Mouse (Mus musculus) heart, postnatal 0 days (tissue): ENCODE results near the gene Ino80. TPM values are rescaled to one million over a fixed set of nuclear protein-coding genes. Genes with fewer than 3 reads are reported as not detected.

Experiments used
- ATAC-seq: fragments of 200-750 bp; cut with Nextera tagmentation; 2 replicates; pipeline ENCODE4 v1.8.0; 2017; ENCODE audit warnings: low read depth, moderate number of reproducible peaks, moderate library complexity; ENCODE audit not compliant: insufficient read depth
- DNase-seq: peaks from one replicate; pipeline ENCODE4 v3.0.0-alpha.2; 2016; ENCODE audit warnings: low spot score
- H3K27ac ChIP-seq: fragments of 300-500 bp; sonication (generic); 2 replicates; pipeline ENCODE4 v1.5.1; 2014; ENCODE audit warnings: low read depth, mild to moderate bottlenecking
- H3K27me3 ChIP-seq: fragments of 300-500 bp; sonication (generic); 2 replicates; pipeline ENCODE4 v1.6.1; 2014; ENCODE audit warnings: low read length, mixed read lengths; ENCODE audit not compliant: control insufficient read depth, insufficient read depth
- H3K36me3 ChIP-seq: fragments of 300-500 bp; sonication (generic); replicated peaks from 2 replicates; pipeline ENCODE4 v1.6.1; 2014; ENCODE audit warnings: low read length, mixed read lengths; ENCODE audit not compliant: control insufficient read depth, insufficient read depth
- H3K4me1 ChIP-seq: fragments of 300-500 bp; sonication (generic); 2 replicates; pipeline ENCODE4 v1.6.1; 2014; ENCODE audit warnings: antibody characterized with exemption; ENCODE audit not compliant: control insufficient read depth, insufficient read depth
- H3K4me2 ChIP-seq: fragments of 300-500 bp; sonication (generic); 2 replicates; pipeline ENCODE4 v1.6.1; 2014; ENCODE audit warnings: low read depth, mild to moderate bottlenecking, low read length, moderate library complexity
- H3K4me3 ChIP-seq: fragments of 300-500 bp; sonication (generic); 2 replicates; pipeline ENCODE4 v1.5.1; 2014; ENCODE audit warnings: low read depth, low read length
- H3K9ac ChIP-seq: fragments of 300-500 bp; sonication (generic); replicated peaks from 2 replicates; pipeline ENCODE4 v1.6.1; 2014; ENCODE audit warnings: low read depth, low read length, mixed read lengths
- H3K9me3 ChIP-seq: fragments of 300-500 bp; sonication (generic); replicated peaks from 2 replicates; pipeline ENCODE4 v1.6.1; 2016; ENCODE audit warnings: low read length; ENCODE audit not compliant: control insufficient read depth
- CTCF ChIP-seq: IDR thresholded peaks from 2 replicates; pipeline ENCODE4 v1.5.1; 2016; ENCODE audit warnings: antibody characterized with exemption, control low read depth, low read depth
- EP300 ChIP-seq: IDR thresholded peaks from 2 replicates; pipeline ENCODE4 v1.6.1; 2016; ENCODE audit warnings: antibody characterized with exemption, low read depth
- WGBS: fragments of 180-500 bp; shearing (Covaris S2); extraction: QIAGEN DNeasy Blood & Tissue Kit; methylation state at CpG from one replicate; pipeline ENCODE4 v1.1.7; 2014; 5-methylcytosine and 5-hydroxymethylcytosine counted together
- polyA plus RNA-seq: library from polyadenylated mRNA; unstranded; fragments of >200 nt; fragmentation: Nextera tagmentation; extraction: Ambion mirVana; gene quantifications from 2 replicates; pipeline ENCODE4 v1.2.1, GENCODE M21; 2015
- total RNA-seq: library from RNA; depleted of rRNA; stranded (reverse); fragments of >200 nt; gene quantifications from 2 replicates; pipeline ENCODE4 v1.2.3, GENCODE M21; 2014; ENCODE audit warnings: low replicate concordance

The Ino80 gene
- total and polyA plus RNA-seq, 2 experiments from 2014 or later: 1.7 to 7.2 TPM

DNA sequence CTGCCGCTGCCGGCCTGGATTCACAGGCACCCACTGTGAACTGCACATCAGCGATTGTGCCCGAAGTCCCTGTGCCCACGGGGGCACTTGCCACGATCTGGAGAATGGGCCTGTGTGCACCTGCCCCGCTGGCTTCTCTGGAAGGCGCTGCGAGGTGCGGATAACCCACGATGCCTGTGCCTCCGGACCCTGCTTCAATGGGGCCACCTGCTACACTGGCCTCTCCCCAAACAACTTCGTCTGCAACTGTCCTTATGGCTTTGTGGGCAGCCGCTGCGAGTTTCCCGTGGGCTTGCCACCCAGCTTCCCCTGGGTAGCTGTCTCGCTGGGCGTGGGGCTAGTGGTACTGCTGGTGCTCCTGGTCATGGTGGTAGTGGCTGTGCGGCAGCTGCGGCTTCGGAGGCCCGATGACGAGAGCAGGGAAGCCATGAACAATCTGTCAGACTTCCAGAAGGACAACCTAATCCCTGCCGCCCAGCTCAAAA lies 145.3 kb downstream of the Ino80 start:
- Histone ChIP-seq H3K36me3 (peaks cover 9% of the 10 kb centered on the region), H3K27me3 (peaks cover 35% of the 10 kb centered on the region), H3K4me2 (peak overlapping the region; percentile 8), H3K4me3 (0 out of 2 replicates have a peak overlapping the region, but pooled peaks have one; percentile 5), H3K4me1 (peaks cover 4% of the 10 kb centered on the region; the same call in 1 of the 2 replicates), H3K9me3 (no peaks in the 10 kb centered on the region), H3K9ac (no peak overlapping the region), H3K27ac (no peak overlapping the region)
- DNase-seq (no peak), ATAC-seq (no peak)
- no peak for TF ChIP-seq EP300
- no peak for TF ChIP-seq CTCF
- WGBS: 55% methylated on average over 24 of the region's 24 CpGs

DNA sequence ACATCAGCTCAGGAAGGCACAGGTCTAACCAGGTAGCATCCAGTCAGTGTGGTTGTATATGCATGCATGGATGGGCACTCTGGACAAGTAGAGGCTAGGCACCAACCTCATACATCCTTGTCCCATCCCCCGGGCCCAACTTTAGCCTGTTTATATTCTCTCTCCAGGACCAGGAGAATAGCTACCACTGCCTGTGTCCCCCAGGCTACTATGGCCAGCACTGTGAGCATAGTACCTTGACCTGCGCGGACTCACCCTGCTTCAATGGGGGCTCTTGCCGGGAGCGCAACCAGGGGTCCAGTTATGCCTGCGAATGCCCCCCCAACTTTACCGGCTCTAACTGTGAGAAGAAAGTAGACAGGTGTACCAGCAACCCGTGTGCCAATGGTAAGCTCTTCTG lies 146.7 kb downstream of the Ino80 start:
- peaks cover 48% of the 10 kb centered on the region for H3K27me3 ChIP-seq
- DNase-seq (no peak), ATAC-seq (no peak)
- no peak overlapping the region for H3K4me3 ChIP-seq
- no peak overlapping the region for H3K9ac ChIP-seq
- no peak overlapping the region for H3K27ac ChIP-seq
- H3K4me1 ChIP-seq: 0 out of 2 replicates have a peak, but pooled peaks cover 3% of the 10 kb centered on the region
- TF ChIP-seq CTCF (no peak), EP300 (no peak)
- 88% methylated on average over 8 of the region's 8 CpGs for WGBS
- H3K9me3 ChIP-seq: no peaks in the 10 kb centered on the region
- H3K36me3 ChIP-seq: peaks cover 9% of the 10 kb centered on the region
- peak overlapping the region; percentile 24 for H3K4me2 ChIP-seq

DNA sequence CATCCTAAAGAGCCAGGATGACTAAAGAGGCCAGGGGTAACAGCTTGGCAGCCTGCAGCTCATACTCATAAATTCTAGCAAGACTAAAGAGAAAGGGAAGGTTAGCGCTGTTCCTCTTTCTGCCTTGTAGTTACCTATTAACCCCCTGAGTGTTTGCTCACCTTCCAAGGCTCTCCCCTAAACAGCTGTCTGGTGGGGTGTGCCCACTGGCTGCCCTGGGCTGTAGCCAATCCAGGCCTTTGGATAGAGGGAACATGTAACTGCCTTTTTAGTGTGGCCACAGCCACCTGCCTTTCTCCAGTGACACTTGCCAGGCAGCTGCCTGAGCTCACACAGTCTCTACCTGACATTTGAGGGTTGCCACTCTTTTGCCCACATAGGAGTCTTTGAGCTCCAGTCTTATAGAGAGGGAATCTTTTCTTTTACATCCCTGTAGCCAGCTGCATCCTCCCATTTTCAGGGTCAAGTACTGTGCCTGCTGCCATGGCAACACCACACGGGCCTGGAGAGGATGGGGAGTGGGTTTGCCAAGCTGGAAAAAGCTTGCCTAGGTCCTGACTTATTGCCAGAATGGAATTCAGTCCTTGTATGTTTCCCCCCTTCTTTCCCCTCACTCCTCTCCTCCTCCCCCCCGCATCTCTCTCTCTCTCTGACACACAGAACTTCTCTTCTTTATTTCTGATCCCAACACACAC lies 148.2 kb downstream of the Ino80 start:
- no peak overlapping the region for H3K4me3 ChIP-seq
- H3K9ac ChIP-seq: no peak overlapping the region

DNA sequence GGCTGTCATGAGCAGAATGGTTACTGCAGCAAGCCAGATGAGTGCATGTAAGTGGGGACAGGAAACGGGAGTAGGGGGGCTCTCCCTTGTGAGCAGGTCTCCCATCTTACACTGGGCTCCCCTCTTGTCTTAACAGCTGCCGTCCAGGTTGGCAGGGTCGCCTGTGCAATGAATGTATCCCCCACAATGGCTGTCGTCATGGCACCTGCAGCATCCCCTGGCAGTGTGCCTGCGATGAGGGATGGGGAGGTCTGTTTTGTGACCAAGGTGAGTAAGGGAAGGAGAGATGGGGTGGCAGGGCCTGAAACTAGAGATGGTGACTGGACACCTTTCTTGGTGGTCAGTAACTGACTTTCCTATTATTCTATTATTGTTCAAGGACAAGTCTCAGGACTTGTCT lies 148.9 kb downstream of the Ino80 start:
- TF ChIP-seq CTCF: no peak
- TF ChIP-seq EP300: no peak
- 29% methylated on average over 5 of the region's 5 CpGs for WGBS
- Histone ChIP-seq H3K27ac (0 out of 2 replicates have a peak overlapping the region, but pooled peaks have one; percentile 55), H3K4me1 (peaks cover 14% of the 10 kb centered on the region; the same call in 1 of the 2 replicates), H3K9ac (no peak overlapping the region), H3K27me3 (peaks cover 70% of the 10 kb centered on the region), H3K4me2 (peak overlapping the region; percentile 76), H3K4me3 (peak overlapping the region; percentile 73), H3K9me3 (no peaks in the 10 kb centered on the region), H3K36me3 (peaks cover 9% of the 10 kb centered on the region)
- ATAC-seq: no peak
- DNase-seq: no peak

More for the DNA sequence above, 148.2 kb downstream of the Ino80 start:
- Histone ChIP-seq H3K27me3 (peaks cover 63% of the 10 kb centered on the region), H3K9me3 (no peaks in the 10 kb centered on the region), H3K27ac (no peak overlapping the region), H3K4me1 (peaks cover 14% of the 10 kb centered on the region; the same call in 1 of the 2 replicates), H3K4me2 (peak overlapping the region; percentile 76), H3K36me3 (peaks cover 9% of the 10 kb centered on the region)
- ATAC-seq (no peak), DNase-seq (no peak)
- TF ChIP-seq CTCF (no peak), EP300 (no peak)
- WGBS: 61% methylated on average over 3 of the region's 3 CpGs

DNA sequence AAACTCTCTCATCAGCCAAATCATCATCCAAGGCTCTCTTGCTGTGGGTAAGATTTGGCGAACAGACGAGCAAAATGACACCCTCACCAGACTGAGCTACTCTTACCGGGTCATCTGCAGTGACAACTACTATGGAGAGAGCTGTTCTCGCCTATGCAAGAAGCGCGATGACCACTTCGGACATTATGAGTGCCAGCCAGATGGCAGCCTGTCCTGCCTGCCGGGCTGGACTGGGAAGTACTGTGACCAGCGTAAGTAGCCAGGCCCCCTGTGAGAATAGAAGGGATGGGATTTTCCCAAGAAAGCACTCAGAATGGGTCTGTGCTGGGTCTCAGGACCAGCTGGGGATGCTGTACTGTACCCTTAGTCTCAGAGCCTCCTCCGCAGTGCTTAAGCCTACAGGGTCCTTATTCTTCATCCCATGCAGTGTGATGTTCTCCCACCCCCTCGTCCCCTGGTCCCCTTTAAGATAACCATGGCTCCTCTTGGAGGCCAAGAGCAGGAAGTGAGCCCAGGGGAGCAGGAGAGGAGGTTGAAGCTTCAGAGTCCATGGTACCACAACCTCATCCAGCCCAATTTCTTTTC lies 149.5 kb downstream of the Ino80 start:
- H3K27me3 ChIP-seq: peaks cover 75% of the 10 kb centered on the region
- peaks cover 9% of the 10 kb centered on the region for H3K36me3 ChIP-seq
- WGBS: 17% methylated on average over 11 of the region's 11 CpGs
- DNase-seq (no peak), ATAC-seq (no peak)
- H3K9ac ChIP-seq: no peak overlapping the region
- H3K9me3 ChIP-seq: no peaks in the 10 kb centered on the region
- TF ChIP-seq CTCF (no peak), EP300 (no peak)
- H3K4me2 ChIP-seq: peak overlapping the region; percentile 76
- H3K4me3 ChIP-seq: peak overlapping the region; percentile 73
- peak overlapping the region; percentile 55 for H3K27ac ChIP-seq
- peaks cover 14% of the 10 kb centered on the region; the same call in 1 of the 2 replicates for H3K4me1 ChIP-seq
